Mouse (Mus musculus) megakaryocyte, embryonic 14.5 days (primary cell): Measurements from ENCODE around the gene H2-DMb1. TPM values are rescaled to one million over a fixed set of nuclear protein-coding genes. Genes with fewer than 3 reads are reported as not detected.
A peak's percentile ranks its signal among the peaks of the same experiment; 100 is the strongest.

Experiments
- H3K27me3 ChIP-seq: replicated peaks from 2 replicates; pipeline ENCODE3; 2012; ENCODE audit warnings: inconsistent platforms
- H3K36me3 ChIP-seq: replicated peaks from 2 replicates; pipeline ENCODE3; 2012; ENCODE audit warnings: low read length, inconsistent platforms, mixed read lengths
- H3K4me1 ChIP-seq: 2 replicates; pipeline ENCODE4 v1.6.1; 2012; ENCODE audit warnings: inconsistent platforms
- H3K4me3 ChIP-seq: replicated peaks from 2 replicates; pipeline ENCODE3; 2012; ENCODE audit warnings: moderate library complexity, mild to moderate bottlenecking, inconsistent platforms
- H3K9me3 ChIP-seq: 2 replicates; pipeline ENCODE4 v1.6.1; 2012; ENCODE audit warnings: inconsistent platforms
- FLI1 ChIP-seq: IDR thresholded peaks from 2 replicates; pipeline ENCODE4 v1.6.1; 2012; ENCODE audit warnings: low read length, inconsistent platforms, mixed read lengths
- GATA1 ChIP-seq: IDR thresholded peaks from 3 replicates; pipeline ENCODE4 v1.6.1; 2012; ENCODE audit warnings: mixed read lengths, low read length, inconsistent platforms, borderline replicate concordance
- polyA plus RNA-seq: library from polyadenylated mRNA; stranded (reverse); fragments of >175 nt; gene quantifications from 2 replicates; pipeline ENCODE4 v1.2.3, GENCODE M21; 2012; ENCODE audit warnings: low replicate concordance; ENCODE audit not compliant: insufficient read depth

Gene H2-DMb1
- polyA plus RNA-seq, 1 experiment, result 1.1 TPM

DNA sequence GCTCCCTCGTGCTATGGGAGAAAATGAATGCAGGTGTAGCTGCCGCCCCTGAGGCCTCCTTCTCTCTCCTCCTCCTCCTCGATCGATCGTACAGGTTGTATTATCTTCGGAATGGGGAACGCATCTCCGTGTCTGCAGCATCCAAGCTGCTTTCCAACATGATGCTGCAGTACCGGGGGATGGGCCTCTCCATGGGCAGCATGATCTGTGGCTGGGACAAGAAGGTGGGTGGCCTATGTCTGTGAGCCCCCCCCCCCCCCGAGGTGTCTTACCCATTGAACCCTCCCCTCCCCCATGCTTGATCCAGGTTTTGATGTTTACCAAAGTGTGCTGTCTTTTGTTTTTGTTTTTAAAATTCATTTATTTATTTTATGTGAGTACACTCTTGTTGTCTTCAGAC, 47.2 kb downstream of the H2-DMb1 start:
- peaks cover 68% of the 10 kb centered on the region for H3K4me1 ChIP-seq
- no peak overlapping the region for H3K4me3 ChIP-seq
- TF ChIP-seq FLI1 (no peak), GATA1 (no peak)
- peaks cover 37% of the 10 kb centered on the region for H3K36me3 ChIP-seq
- H3K9me3 ChIP-seq, result no peaks in the 10 kb centered on the region
- H3K27me3 ChIP-seq, result peaks cover 4% of the 10 kb centered on the region

DNA sequence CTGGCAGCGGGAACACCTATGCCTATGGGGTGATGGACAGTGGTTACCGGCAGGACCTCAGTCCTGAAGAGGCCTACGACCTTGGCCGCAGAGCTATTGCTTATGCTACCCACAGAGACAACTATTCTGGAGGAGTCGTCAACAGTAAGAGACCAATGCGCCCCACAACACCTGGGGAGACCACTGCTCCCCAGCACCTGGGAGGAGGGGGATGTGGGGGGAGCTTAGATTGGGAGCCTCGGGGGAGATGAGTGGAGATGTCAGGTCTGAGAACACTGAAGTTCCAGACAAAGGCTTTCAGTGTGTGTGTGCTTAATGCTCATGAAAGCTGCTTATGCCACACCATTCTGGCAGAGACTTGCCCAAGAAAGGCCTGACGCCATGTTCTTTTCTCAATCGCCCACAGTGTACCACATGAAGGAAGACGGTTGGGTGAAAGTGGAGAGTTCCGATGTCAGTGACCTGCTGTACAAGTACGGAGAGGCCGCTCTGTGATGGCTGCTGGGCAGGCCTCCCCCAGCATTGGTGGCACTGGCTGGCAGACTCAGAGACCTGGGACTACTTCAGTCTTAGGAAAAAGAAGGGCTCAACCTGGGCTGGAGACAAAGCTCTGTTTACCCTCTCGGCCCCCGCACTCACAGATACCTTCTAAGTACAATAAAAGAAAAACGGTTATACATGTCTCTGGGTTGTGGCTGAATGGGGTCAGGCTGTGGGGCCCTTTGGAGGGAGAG, 48.1 kb downstream of the H2-DMb1 start:
- Histone ChIP-seq H3K36me3 (peaks cover 34% of the 10 kb centered on the region), H3K27me3 (peaks cover 4% of the 10 kb centered on the region), H3K9me3 (no peaks in the 10 kb centered on the region), H3K4me1 (peaks cover 76% of the 10 kb centered on the region), H3K4me3 (no peak overlapping the region)
- no peak for TF ChIP-seq FLI1
- no peak for TF ChIP-seq GATA1

DNA sequence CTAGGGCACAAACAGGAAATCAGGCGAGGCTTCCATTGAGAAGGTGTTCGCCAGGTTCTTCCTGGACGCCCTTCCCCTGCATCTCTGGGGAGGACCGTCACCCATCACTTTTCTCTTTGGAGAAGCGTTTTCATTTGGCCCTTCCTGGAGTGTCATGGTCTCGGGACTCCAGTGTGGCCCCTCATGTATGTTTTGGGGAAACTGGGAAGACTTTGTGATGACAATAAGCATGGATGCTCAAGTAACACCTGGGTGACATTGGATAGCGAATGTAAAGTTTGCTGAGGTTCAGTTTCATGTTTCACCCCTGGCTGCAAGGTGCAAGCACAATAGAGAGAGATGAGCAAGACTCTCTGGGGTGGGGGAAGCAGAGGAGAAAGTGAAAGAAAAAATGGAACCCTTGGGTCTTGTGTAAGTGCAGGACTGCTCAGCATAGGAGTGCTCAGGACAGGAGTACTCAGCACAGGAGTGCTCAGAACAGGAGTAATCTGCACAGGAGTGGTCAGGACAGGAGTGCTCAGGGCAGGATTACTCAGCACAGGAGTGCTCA, 48.7 kb downstream of the H2-DMb1 start:
- Histone ChIP-seq H3K4me3 (no peak overlapping the region), H3K9me3 (no peaks in the 10 kb centered on the region), H3K36me3 (peaks cover 34% of the 10 kb centered on the region), H3K4me1 (peaks cover 76% of the 10 kb centered on the region), H3K27me3 (peaks cover 4% of the 10 kb centered on the region)
- TF ChIP-seq FLI1, result no peak
- no peak for TF ChIP-seq GATA1

DNA sequence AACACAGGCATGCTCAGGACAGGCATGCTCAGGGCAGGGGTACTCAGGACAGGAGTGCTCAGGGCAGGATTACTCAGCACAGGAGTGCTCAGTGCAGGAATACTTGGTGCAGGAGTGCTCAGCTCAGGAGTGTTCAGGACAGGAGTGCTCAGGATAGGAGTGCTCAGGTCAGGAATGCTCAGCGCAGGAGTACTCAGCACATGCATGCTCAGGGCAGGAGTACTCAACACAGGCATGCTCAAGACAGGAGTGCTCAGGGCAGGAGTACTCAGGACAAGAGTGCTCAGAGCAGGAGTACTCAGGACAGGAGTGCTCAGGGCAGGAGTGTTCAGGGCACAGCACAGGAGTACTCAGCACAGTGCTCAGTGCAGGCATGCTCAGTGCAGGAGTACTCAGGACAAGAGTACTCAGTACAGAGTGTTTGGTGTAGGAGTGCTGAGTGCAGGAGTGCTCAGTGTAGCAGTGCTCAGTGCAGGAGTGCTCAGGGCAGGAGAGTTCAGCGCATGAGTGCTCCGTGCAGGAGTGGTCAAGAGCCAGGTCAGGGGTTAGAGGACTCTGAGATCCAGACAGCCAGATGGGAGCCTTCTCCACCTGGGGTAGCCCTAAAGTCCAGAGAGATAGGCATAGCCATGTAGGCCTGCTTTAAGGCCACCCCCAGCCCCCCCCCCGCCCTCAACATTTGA, 50.0 kb downstream of the H2-DMb1 start:
- no peaks in the 10 kb centered on the region for H3K9me3 ChIP-seq
- peaks cover 74% of the 10 kb centered on the region for H3K4me1 ChIP-seq
- TF ChIP-seq FLI1 (no peak), GATA1 (no peak)
- peak overlapping the region; percentile 18 for H3K4me3 ChIP-seq
- peaks cover 37% of the 10 kb centered on the region for H3K36me3 ChIP-seq
- peaks cover 4% of the 10 kb centered on the region for H3K27me3 ChIP-seq

DNA sequence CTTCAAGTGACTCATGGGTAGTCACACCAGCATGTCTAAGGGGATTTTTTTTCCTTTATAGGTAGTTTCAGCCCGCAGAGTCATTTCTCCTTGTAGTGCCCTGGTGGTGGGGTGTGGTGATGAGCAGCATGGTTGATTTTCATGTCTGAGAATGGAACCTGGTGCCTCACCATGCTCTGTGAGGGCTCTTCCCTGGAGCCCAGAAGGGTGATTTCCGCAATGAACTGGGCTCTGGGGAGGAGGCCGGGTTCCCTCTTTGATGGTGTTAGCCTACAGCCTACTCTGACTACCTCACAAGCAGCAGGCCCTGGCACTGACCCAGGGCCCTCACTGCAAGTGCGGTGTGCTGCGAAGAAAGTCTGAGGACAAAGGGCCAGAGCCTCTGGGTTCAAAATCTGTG, 50.6 kb downstream of the H2-DMb1 start, which contains the start of gene Tap2:
TSS of gene Tap2 (plus strand) at position 84 of the 400 bp plus-strand sequence.
- Histone ChIP-seq H3K9me3 (no peaks in the 10 kb centered on the region), H3K27me3 (peaks cover 4% of the 10 kb centered on the region), H3K4me1 (peaks cover 77% of the 10 kb centered on the region), H3K4me3 (peak within 1 kb of the TSS; percentile 99), H3K36me3 (peaks cover 40% of the 10 kb centered on the region)
- TF ChIP-seq FLI1 (no peak), GATA1 (no peak)

DNA sequence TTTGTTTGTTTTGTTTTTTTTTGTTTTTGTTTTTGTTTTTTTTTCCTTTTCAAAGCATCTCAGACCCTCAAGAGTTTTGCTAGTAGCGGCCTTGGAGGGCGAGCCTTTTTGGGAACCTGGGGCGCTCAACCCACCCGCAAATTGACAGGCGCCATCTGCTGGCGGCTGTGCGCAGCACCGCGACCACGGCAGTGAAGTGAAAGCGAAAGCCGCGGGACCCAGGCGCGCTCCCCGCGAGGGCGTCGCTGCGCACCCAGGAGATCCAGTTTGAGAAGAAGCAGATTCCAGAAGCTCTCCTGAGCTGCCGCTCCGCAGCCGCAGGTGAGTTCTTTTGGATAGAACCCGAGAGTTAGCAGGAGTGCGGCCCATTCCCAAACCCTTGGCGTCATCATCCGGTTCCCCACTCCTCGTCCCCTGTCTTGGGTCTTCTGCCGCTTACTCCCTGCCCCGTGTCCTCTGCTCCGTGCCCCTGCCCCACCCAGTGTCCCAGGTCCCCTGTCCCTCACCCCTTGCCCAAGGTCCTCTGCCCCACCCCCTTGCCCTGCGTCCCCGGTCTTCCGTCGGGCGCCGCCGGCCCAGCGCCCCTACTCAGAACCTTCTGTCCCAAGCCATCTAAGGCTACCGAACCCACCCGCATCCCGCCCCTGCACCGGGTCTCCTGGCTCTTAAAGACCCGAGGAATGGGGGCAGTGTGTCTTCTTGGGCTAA, 51.6 kb downstream of the H2-DMb1 start:
- Histone ChIP-seq H3K4me1 (peaks cover 77% of the 10 kb centered on the region), H3K4me3 (peak overlapping the region; percentile 99), H3K27me3 (peaks cover 4% of the 10 kb centered on the region), H3K9me3 (no peaks in the 10 kb centered on the region), H3K36me3 (peaks cover 50% of the 10 kb centered on the region)
- TF ChIP-seq FLI1, result no peak
- TF ChIP-seq GATA1, result no peak

DNA sequence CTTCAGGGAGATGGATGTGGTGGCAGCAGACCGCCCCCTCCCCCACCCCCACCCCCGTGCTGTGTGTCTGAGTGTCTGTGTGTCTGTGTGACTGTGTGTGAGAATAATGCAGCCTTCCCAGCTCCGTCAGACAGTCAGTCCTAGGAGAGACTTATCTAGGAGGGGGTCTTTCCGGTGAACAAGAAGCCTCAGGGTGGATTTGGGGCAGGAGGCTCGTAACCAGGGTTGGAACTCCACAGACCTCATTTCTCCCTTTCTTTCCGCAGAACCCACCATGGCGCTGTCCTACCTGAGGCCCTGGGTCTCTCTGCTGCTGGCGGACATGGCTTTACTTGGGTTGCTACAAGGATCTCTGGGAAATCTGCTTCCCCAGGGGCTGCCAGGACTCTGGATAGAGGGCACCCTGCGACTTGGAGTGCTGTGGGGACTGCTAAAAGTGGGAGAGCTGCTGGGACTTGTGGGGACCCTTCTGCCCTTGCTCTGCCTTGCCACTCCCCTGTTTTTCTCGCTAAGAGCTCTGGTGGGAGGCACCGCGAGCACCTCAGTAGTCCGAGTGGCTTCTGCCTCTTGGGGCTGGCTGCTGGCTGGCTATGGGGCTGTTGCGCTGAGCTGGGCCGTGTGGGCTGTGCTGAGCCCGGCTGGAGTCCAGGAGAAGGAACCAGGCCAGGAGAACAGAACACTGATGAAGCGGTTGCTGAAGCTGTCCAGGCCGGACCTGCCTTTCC, 52.3 kb downstream of the H2-DMb1 start:
- Histone ChIP-seq H3K4me3 (peak overlapping the region; percentile 99), H3K4me1 (peaks cover 81% of the 10 kb centered on the region), H3K9me3 (0 out of 2 replicates have a peak, but pooled peaks cover 4% of the 10 kb centered on the region), H3K36me3 (peaks cover 53% of the 10 kb centered on the region), H3K27me3 (peaks cover 4% of the 10 kb centered on the region)
- TF ChIP-seq FLI1 (no peak), GATA1 (no peak)

DNA sequence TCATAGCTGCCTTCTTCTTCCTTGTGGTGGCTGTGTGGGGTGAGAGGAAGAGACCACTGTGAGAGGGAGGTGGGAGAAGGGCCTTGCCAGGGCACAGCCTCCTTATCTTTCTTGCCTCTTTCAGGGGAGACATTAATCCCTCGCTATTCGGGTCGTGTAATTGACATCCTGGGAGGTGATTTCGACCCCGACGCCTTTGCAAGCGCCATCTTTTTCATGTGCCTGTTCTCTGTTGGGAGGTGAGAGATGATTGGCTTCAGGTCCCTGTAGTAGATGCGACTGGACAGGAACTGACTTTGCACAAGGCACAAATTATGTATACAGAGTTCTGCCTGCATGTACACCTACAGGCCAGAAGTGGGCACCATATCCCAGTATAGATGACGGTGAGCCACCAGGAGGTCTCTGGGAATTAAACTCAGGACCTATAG, 52.9 kb downstream of the H2-DMb1 start:
- TF ChIP-seq FLI1, result no peak
- no peak for TF ChIP-seq GATA1
- Histone ChIP-seq H3K4me1 (peaks cover 85% of the 10 kb centered on the region), H3K36me3 (peaks cover 49% of the 10 kb centered on the region), H3K27me3 (peaks cover 4% of the 10 kb centered on the region), H3K9me3 (0 out of 2 replicates have a peak, but pooled peaks cover 4% of the 10 kb centered on the region), H3K4me3 (peak overlapping the region; percentile 99)

DNA sequence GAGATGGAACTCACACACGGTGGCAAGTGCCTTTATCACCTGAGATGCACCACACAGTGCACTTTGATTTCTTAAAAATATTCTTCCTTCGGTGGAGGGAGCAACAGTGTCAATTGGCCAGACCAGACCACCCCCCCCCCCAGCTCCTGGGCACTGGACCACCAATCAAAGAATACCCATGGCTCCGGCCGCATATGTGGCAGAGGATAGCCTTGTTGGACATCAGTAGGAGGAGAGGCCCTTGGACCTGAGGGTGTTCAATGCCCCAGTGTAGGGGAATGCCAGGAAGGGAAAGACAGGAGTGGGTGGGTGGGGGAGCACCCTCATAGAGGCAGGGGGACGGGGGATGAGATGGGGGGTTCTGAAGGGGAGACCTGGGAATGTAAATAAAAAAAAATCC, 53.9 kb downstream of the H2-DMb1 start:
- peaks cover 4% of the 10 kb centered on the region for H3K27me3 ChIP-seq
- H3K4me3 ChIP-seq, result peak overlapping the region; percentile 59
- peaks cover 46% of the 10 kb centered on the region for H3K36me3 ChIP-seq
- H3K4me1 ChIP-seq, result peaks cover 85% of the 10 kb centered on the region
- 0 out of 2 replicates have a peak, but pooled peaks cover 4% of the 10 kb centered on the region for H3K9me3 ChIP-seq
- TF ChIP-seq GATA1 (no peak), FLI1 (no peak)
